Mouse (Mus musculus): Measurements from ENCODE around the gene Zfp292. TPM values are rescaled to one million over a fixed set of nuclear protein-coding genes. Genes with fewer than 3 reads are reported as not detected.
A peak's percentile ranks its signal among the peaks of the same experiment; 100 is the strongest.
"Not testable (repeated sequence)": the region's sequence is repeated elsewhere in the genome, so short reads cannot be mapped to it uniquely, and the experiment has no call there.

Zfp292 gene
- polyA plus RNA-seq, 1 experiment, result 11.0 TPM

- H3K4me3 ChIP-seq (replicated peaks; ENCODE audit: control insufficient read depth, low read depth, low read length), result no peak overlapping the region
Observed at GRCm38 (mm10) chr4:34906151-34906550, 23.4 kb upstream of the Zfp292 start.

DNA sequence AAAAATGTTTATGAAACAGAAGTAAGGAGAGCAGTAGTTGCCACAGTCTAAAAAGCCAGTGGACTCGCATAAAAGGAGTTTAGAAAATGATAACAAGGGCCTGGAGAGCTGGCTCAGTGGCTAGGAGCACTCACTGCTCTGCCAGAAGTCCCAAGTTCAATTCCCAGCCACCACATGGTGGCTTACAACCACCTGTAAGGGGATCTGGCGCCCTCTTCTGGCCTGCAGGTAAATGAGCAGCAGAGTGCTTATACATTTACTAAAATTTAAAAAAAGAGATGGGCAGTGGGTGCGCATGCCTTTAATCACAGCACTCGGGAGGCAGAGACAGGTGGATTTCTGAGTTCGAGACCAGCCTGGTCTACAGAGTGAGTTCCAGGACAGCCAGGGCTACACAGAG, 22.6 kb upstream of the Zfp292 start:
- WGBS, result 67% methylated on average over 5 of the region's 5 CpGs
- Histone ChIP-seq H3K4me3 (replicated peaks; ENCODE audit: control insufficient read depth, low read depth, low read length) (no peak overlapping the region), H3K4me1 (ENCODE audit: control insufficient read depth, insufficient read depth, low read length) (no peaks in the 10 kb centered on the region; the same call in 1 of the 2 replicates), H3K27ac (ENCODE audit: control insufficient read depth, insufficient read depth, low read depth, low read length, poor library complexity) (no peak overlapping the region)
- TF ChIP-seq POLR2A (IDR thresholded peaks at IDR 0.05; ENCODE audit: borderline replicate concordance, control insufficient read depth, low read depth, low read length) (no peak), CTCF (IDR thresholded peaks at IDR 0.05; ENCODE audit: control insufficient read depth, insufficient read depth, low read length) (peak; percentile 60)

More at GRCm38 (mm10) chr4:34906151-34906550, 23.4 kb upstream of the Zfp292 start:
- Histone ChIP-seq H3K4me1 (ENCODE audit: control insufficient read depth, insufficient read depth, low read length) (no peaks in the 10 kb centered on the region), H3K27ac (ENCODE audit: control insufficient read depth, insufficient read depth, low read depth, low read length, poor library complexity) (no peak overlapping the region)
- 77% methylated on average over 4 of the region's 4 CpGs for WGBS
- no peak for TF ChIP-seq POLR2A (IDR thresholded peaks at IDR 0.05; ENCODE audit: borderline replicate concordance, control insufficient read depth, low read depth, low read length)
- no peak for TF ChIP-seq CTCF (IDR thresholded peaks at IDR 0.05; ENCODE audit: control insufficient read depth, insufficient read depth, low read length)

DNA sequence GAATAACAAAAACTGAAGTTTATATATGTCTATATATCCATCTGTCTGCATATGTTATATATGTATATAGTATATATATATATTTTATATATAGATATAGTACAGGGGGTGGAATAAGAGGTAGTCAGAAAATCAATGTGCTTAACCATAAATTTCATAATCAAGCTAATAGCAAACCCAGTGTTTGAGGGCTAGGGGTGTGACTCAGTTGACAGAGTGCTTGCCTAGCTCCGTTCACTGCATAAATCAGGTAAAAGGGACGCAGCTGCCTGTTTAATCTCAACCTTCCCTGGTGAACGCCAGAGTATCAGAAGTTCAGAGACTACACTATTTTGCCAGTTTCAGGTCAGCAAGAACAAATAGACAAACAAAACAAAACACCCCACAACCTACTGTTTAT, 18.8 kb upstream of the Zfp292 start:
- WGBS, result 88% methylated on average over 3 of the region's 3 CpGs
- not testable (repeated sequence) for H3K27ac ChIP-seq (ENCODE audit: control insufficient read depth, insufficient read depth, low read depth, low read length, poor library complexity); H3K4me1 ChIP-seq (ENCODE audit: control insufficient read depth, insufficient read depth, low read length); H3K4me3 ChIP-seq (replicated peaks; ENCODE audit: control insufficient read depth, low read depth, low read length)

GRCm38 (mm10) chr4:34901166-34901565, 18.4 kb upstream of the Zfp292 start:
- H3K4me3 ChIP-seq (replicated peaks; ENCODE audit: control insufficient read depth, low read depth, low read length), result no peak overlapping the region
- TF ChIP-seq CTCF (IDR thresholded peaks at IDR 0.05; ENCODE audit: control insufficient read depth, insufficient read depth, low read length), result no peak
- TF ChIP-seq POLR2A (IDR thresholded peaks at IDR 0.05; ENCODE audit: borderline replicate concordance, control insufficient read depth, low read depth, low read length), result no peak
- H3K27ac ChIP-seq (ENCODE audit: control insufficient read depth, insufficient read depth, low read depth, low read length, poor library complexity), result no peak overlapping the region
- H3K4me1 ChIP-seq (ENCODE audit: control insufficient read depth, insufficient read depth, low read length), result no peaks in the 10 kb centered on the region; the same call in 1 of the 2 replicates
- whole genome bisulfite sequencing, result 67% methylated on average over 4 of the region's 4 CpGs

DNA sequence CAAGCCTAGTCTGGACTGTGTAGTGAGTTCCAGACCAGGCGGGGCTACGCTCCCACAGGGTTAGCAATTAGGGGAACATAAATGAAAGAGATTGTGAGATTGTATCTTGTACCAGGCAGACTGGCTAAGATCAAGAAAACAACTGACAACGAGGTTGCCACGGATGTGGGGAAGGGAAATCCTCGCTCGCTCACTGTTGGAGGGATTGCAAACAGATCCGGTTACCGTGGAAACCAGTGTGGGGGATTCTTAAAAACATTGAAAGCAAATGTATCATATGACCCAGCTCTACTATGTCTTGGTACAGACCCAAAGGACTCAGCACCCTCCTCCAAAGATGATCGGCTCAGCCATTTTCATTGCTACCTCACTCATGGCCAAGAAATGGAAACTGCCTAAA, 17.4 kb upstream of the Zfp292 start:
- Histone ChIP-seq H3K27ac (ENCODE audit: control insufficient read depth, insufficient read depth, low read depth, low read length, poor library complexity) (no peak overlapping the region), H3K4me3 (replicated peaks; ENCODE audit: control insufficient read depth, low read depth, low read length) (no peak overlapping the region), H3K4me1 (ENCODE audit: control insufficient read depth, insufficient read depth, low read length) (no peaks in the 10 kb centered on the region; the same call in 1 of the 2 replicates)
- WGBS, result 64% methylated on average over 9 of the region's 9 CpGs
- TF ChIP-seq POLR2A (IDR thresholded peaks at IDR 0.05; ENCODE audit: borderline replicate concordance, control insufficient read depth, low read depth, low read length), result no peak
- TF ChIP-seq CTCF (IDR thresholded peaks at IDR 0.05; ENCODE audit: control insufficient read depth, insufficient read depth, low read length), result no peak

- Histone ChIP-seq H3K4me1 (ENCODE audit: control insufficient read depth, insufficient read depth, low read length) (no peaks in the 10 kb centered on the region; the same call in 1 of the 2 replicates), H3K4me3 (replicated peaks; ENCODE audit: control insufficient read depth, low read depth, low read length) (no peak overlapping the region), H3K27ac (ENCODE audit: control insufficient read depth, insufficient read depth, low read depth, low read length, poor library complexity) (no peak overlapping the region)
- no peak for TF ChIP-seq CTCF (IDR thresholded peaks at IDR 0.05; ENCODE audit: control insufficient read depth, insufficient read depth, low read length)
- TF ChIP-seq POLR2A (IDR thresholded peaks at IDR 0.05; ENCODE audit: borderline replicate concordance, control insufficient read depth, low read depth, low read length), result no peak
- 93% methylated on average over 1 of the region's 1 CpGs for WGBS
Observed at GRCm38 (mm10) chr4:34899322-34899721, 16.6 kb upstream of the Zfp292 start.

DNA sequence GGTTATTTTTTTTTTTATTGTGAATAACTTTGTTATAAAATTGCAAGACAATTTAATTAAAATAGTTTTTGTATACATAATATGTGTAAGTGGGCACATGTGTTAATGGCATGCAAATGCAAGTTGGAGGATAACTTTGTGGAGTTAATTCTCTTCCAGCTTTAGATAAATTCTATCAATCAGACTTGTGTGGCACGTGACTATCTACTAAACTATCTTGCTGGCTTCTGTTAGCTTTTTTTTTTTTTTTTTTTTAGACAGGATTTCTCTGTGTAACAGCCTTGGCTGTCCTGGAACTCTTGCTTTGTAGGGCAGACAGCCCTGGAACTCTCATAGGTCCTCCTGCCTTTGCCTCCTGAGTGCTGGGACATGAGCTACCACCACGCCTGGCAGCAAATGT, 15.7 kb upstream of the Zfp292 start:
- Histone ChIP-seq H3K4me3 (replicated peaks; ENCODE audit: control insufficient read depth, low read depth, low read length) (no peak overlapping the region), H3K4me1 (ENCODE audit: control insufficient read depth, insufficient read depth, low read length) (no peaks in the 10 kb centered on the region; the same call in 1 of the 2 replicates), H3K27ac (ENCODE audit: control insufficient read depth, insufficient read depth, low read depth, low read length, poor library complexity) (no peak overlapping the region)
- WGBS, result 57% methylated on average over 2 of the region's 2 CpGs
- TF ChIP-seq POLR2A (IDR thresholded peaks at IDR 0.05; ENCODE audit: borderline replicate concordance, control insufficient read depth, low read depth, low read length) (no peak), CTCF (IDR thresholded peaks at IDR 0.05; ENCODE audit: control insufficient read depth, insufficient read depth, low read length) (no peak)

GRCm38 (mm10) chr4:34893479-34893878, 10.7 kb upstream of the Zfp292 start, which contains the start of gene Cga:
Gene Cga, plus strand, starts transcription at chr4:34893779.
- Histone ChIP-seq H3K4me1 (ENCODE audit: control insufficient read depth, insufficient read depth, low read length) (no peaks in the 10 kb centered on the region), H3K4me3 (replicated peaks; ENCODE audit: control insufficient read depth, low read depth, low read length) (no peak within 1 kb of the TSS), H3K27ac (ENCODE audit: control insufficient read depth, insufficient read depth, low read depth, low read length, poor library complexity) (no peak within 1 kb of the TSS)
- 83% methylated on average over 1 of the region's 1 CpGs for WGBS
- TF ChIP-seq CTCF (IDR thresholded peaks at IDR 0.05; ENCODE audit: control insufficient read depth, insufficient read depth, low read length), result no peak
- no peak for TF ChIP-seq POLR2A (IDR thresholded peaks at IDR 0.05; ENCODE audit: borderline replicate concordance, control insufficient read depth, low read depth, low read length)

DNA sequence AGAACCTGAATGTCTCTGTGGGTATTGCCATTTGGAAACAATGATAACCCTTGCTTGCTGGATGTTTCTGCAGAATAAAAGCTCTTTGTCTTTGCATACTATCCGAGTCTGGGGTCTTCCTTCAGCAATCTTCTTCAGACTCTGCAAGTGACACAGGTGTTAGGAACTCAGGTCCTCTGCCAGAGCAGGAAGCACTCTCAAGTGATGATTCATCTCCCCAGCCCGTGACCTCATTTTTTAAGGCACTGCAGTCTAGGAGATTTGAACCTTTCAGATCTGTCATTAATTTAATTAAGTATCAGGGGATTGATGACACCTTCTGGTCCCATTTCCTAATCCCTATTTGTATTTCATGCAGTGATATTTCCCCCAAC, 7.0 kb upstream of the Zfp292 start:
- Histone ChIP-seq H3K4me1 (ENCODE audit: control insufficient read depth, insufficient read depth, low read length) (no peaks in the 10 kb centered on the region; the same call in 1 of the 2 replicates), H3K27ac (ENCODE audit: control insufficient read depth, insufficient read depth, low read depth, low read length, poor library complexity) (no peak overlapping the region), H3K4me3 (replicated peaks; ENCODE audit: control insufficient read depth, low read depth, low read length) (no peak overlapping the region)
- WGBS, result 47% methylated on average over 2 of the region's 2 CpGs
- no peak for TF ChIP-seq POLR2A (IDR thresholded peaks at IDR 0.05; ENCODE audit: borderline replicate concordance, control insufficient read depth, low read depth, low read length)
- TF ChIP-seq CTCF (IDR thresholded peaks at IDR 0.05; ENCODE audit: control insufficient read depth, insufficient read depth, low read length), result no peak
